Mouse (Mus musculus) duodenum, adult 2 months (tissue): ENCODE results near the gene Ppp2r3d. TPM values are rescaled to one million over a fixed set of nuclear protein-coding genes. Genes with fewer than 3 reads are reported as not detected.

ENCODE experiments used
- polyA plus RNA-seq: library from polyadenylated mRNA; depleted of rRNA; stranded (reverse); fragments of >200 nt; gene quantifications from 2 replicates; pipeline ENCODE4 v1.2.3, GENCODE M21; 2012; ENCODE audit warnings: low replicate concordance; rRNA removed

Gene Ppp2r3d
- 293 and 429 TPM in 2 replicates for polyA plus RNA-seq

DNA sequence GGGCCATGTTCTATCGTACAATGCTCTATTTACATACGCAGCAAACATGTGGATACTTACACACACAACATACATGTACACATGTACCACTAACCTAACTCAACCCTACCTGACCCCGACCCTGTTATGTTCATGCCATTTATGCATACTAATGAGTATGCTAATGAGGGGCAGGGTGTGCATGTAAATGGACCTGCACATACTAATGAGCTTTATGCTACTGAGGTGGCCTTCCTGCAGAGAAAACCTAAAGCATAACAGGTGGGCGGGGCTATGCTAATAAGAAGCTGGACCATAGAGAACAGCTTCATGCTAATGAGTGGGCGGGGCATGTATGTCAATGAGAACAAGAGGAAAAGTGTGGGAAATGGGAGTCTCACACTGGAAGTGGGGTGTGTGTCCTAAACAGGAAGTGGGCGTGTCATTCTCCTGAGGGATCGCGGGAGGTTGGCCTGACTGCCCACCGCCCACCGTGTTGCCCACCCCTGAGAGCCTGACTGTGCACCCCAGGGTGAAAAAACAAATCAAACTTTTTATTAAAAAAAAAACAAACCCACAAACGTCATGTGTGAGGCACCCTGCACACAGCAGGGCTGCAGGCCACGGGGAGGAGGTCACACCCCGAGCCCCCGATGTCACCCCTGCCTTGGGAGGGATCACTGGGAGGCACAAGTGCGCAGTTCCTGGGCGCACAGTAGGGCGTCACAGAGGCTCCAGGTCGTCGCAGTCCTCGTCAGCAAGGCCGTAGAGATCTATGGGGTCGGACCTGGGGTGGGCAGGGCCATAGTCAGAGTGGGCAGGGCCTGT lies at the start of gene Ppp2r3d:
Gene Ppp2r3d (minus strand): TSS at position 803 of the 807 bp plus-strand sequence.

DNA sequence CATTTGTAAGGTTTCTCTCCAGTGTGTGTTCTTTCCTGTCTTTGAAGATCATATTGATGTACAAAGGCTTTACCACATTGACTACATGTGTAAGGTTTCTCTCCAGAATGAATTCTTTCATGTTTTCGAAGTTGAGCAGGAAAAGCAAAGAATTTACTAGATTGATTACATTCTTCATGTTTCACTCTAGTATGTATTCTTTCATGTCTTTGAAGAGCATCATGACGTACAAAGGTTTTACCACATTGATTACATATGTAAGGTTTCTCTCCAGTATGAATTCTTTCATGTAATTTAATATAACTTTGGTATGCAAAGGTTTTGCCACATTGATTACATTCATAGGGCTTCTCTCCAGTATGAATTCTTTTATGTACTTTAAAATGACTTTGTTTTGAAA lies 17.0 kb upstream of the Ppp2r3d start, which contains the start of gene Gm21836:
Gene Gm21836 (minus strand): TSS at position 101 of the 400 bp plus-strand sequence.

Other genes starting within 250 kb of the Ppp2r3d start
- 0.84 and 0.98 TPM in 2 replicates for gene 2010315B03Rik, start 164.2 kb downstream of the Ppp2r3d start, polyA plus RNA-seq
- gene Gm21836, start 16.9 kb upstream of the Ppp2r3d start, polyA plus RNA-seq, result not detected in 2 replicates